Mouse (Mus musculus) megakaryocyte, embryonic 14.5 days (primary cell): ENCODE measurements around the gene Sh3glb2. TPM values are rescaled to one million over a fixed set of nuclear protein-coding genes. Genes with fewer than 3 reads are reported as not detected.

ENCODE experiments used
- H3K27me3 ChIP-seq: replicated peaks from 2 replicates; pipeline ENCODE3; 2012; ENCODE audit warnings: inconsistent platforms
- H3K36me3 ChIP-seq: replicated peaks from 2 replicates; pipeline ENCODE3; 2012; ENCODE audit warnings: low read length, inconsistent platforms, mixed read lengths
- H3K4me1 ChIP-seq: 2 replicates; pipeline ENCODE4 v1.6.1; 2012; ENCODE audit warnings: inconsistent platforms
- H3K4me3 ChIP-seq: replicated peaks from 2 replicates; pipeline ENCODE3; 2012; ENCODE audit warnings: moderate library complexity, mild to moderate bottlenecking, inconsistent platforms
- H3K9me3 ChIP-seq: 2 replicates; pipeline ENCODE4 v1.6.1; 2012; ENCODE audit warnings: inconsistent platforms
- FLI1 ChIP-seq: IDR thresholded peaks from 2 replicates; pipeline ENCODE4 v1.6.1; 2012; ENCODE audit warnings: low read length, inconsistent platforms, mixed read lengths
- GATA1 ChIP-seq: IDR thresholded peaks from 3 replicates; pipeline ENCODE4 v1.6.1; 2012; ENCODE audit warnings: mixed read lengths, low read length, inconsistent platforms, borderline replicate concordance
- polyA plus RNA-seq: library from polyadenylated mRNA; stranded (reverse); fragments of >175 nt; gene quantifications from 2 replicates; pipeline ENCODE4 v1.2.3, GENCODE M21; 2012; ENCODE audit warnings: low replicate concordance; ENCODE audit not compliant: insufficient read depth

Sh3glb2 gene
- polyA plus RNA-seq, 1 experiment = 45.5 TPM

DNA sequence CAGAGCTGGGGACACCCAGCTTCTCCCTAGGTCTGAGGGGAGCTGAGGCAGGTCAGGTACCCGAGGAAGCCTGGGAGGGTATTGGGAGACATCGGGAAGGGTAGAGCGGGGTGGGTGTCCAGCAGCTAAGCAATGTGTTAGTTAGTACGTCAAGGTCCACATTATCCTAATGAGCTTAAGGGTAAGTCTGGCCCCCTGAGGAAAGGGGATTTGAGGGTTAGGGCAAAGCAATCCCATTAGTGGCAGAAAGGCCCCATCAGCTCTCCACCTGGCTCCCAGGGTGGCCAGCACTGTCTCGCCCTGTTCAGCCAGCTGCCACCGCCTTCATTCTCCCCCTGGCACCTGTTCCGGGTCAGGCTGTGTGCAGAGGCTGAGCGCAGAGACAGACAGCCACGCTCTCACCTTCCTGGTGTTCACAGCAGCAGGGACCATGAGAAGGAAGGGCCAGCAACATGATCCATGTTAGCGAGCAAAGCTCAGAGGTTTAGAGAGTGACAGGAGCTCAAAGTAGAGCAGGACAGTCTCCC is 38.9 kb upstream of the Sh3glb2 start:
- no peak overlapping the region for H3K4me3 ChIP-seq
- no peak for TF ChIP-seq FLI1
- H3K4me1 ChIP-seq = peaks cover 62% of the 10 kb centered on the region
- no peaks in the 10 kb centered on the region for H3K9me3 ChIP-seq
- no peaks in the 10 kb centered on the region for H3K27me3 ChIP-seq
- H3K36me3 ChIP-seq = peaks cover 93% of the 10 kb centered on the region

DNA sequence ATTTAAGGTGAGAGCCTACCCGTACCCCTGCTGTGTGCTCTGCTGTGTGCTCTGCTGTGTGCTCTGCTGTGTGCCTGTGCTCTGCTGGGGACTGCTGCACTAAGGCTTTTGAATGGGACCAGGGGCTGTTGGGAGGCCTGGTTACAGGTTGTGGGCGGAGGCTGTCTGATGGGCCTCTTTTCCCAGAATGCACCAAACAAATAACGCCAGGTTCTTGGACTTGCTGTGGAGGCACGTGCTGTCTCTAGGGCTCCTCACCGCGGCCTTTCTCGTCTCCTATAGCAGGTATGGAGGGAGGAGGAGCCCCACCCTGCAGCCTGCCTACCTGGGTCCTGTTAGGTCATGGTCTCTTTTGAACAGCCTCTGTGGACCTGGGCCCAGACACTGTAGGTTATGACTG is 37.1 kb upstream of the Sh3glb2 start:
- Histone ChIP-seq H3K4me3 (no peak overlapping the region), H3K4me1 (peaks cover 69% of the 10 kb centered on the region), H3K36me3 (peaks cover 75% of the 10 kb centered on the region)

DNA sequence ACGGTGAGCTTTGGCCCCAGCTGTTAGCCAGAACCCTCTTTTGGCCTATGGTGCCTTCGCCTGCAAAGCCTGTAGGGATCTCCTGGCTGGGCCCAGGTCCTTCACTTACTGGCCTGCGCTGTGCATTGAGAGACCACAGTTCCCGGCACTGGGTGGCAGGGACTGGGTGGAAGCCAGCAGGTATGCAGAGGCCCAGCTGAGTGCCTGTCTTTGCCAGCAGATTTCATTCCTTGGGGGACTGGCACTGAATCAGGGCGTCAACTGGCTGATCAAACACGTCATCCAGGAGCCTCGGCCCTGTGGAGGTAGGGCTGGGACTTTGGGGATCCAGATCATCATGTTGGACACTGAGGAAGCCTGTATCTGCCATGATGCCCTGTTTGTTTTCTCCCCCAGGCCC is 36.6 kb upstream of the Sh3glb2 start:
- peaks cover 71% of the 10 kb centered on the region for H3K36me3 ChIP-seq

More for the DNA sequence above, 37.1 kb upstream of the Sh3glb2 start:
- Histone ChIP-seq H3K9me3 (no peaks in the 10 kb centered on the region), H3K27me3 (no peaks in the 10 kb centered on the region)
- no peak for TF ChIP-seq FLI1
- TF ChIP-seq GATA1 = no peak

DNA sequence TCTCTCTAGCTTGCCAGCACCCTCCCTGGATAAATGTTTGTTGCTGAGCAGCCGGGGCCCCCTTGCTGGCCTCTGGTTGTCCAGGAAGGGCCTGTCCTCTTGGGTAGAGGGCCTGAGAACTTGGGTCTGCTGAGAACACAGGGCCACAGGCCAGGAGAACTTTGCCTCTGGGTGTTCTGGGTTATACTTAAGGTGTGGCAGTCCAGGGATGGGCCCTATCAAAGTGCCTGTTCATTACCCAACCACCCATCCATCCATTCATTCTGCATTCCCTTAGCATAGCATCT is 34.2 kb upstream of the Sh3glb2 start:
- peaks cover 7% of the 10 kb centered on the region; the same call in 1 of the 2 replicates for H3K9me3 ChIP-seq
- peak overlapping the region; percentile 96 for H3K4me3 ChIP-seq
- H3K4me1 ChIP-seq = peaks cover 61% of the 10 kb centered on the region
- no peaks in the 10 kb centered on the region for H3K27me3 ChIP-seq
- TF ChIP-seq FLI1 (no peak), GATA1 (no peak)
- peaks cover 55% of the 10 kb centered on the region for H3K36me3 ChIP-seq

More for the DNA sequence above, 36.6 kb upstream of the Sh3glb2 start:
- no peak for TF ChIP-seq GATA1
- TF ChIP-seq FLI1 = no peak
- Histone ChIP-seq H3K4me3 (no peak overlapping the region), H3K9me3 (no peaks in the 10 kb centered on the region), H3K4me1 (peaks cover 73% of the 10 kb centered on the region), H3K27me3 (no peaks in the 10 kb centered on the region)

DNA sequence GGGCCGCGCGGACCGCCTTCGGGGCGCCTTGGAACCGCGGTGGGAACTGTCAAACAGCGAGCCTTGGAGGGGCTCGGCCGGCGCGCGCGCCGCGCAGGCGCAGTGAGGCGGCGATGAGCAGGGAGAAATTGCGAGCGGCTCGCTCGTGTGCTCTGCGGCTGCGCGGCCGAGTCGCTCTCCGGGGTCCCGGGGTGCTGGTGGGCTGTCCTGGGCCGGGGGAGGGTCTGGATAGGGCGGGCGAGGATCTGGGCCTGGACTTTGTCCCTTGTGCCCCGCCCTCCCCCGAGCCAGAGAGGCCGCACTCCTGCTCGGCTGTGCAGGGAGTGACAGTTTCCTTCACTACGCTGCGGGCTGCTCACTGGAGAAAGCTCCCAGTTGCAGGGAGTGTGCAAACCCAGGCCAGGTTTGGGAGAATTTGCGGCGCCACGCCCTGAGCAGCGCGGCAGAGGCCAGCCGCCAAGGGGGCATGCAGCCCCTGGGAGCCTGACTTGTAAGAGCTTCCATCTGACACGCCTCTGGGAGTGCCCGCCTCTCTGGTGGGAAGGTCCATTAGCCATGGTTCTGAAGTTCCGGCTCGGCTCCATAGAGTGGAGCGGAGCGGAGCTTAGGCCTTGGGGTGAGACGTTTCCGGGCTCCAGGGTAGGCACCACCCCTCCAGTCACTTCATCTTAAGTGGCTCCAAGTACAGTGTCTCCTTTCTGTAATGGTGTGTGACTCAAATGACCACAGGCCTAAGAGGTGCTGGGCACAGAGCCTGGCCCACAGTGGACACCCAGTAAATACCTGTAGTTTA is 33.6 kb upstream of the Sh3glb2 start:
- Histone ChIP-seq H3K4me3 (peak overlapping the region; percentile 96), H3K9me3 (peaks cover 7% of the 10 kb centered on the region; the same call in 1 of the 2 replicates), H3K4me1 (peaks cover 56% of the 10 kb centered on the region), H3K27me3 (no peaks in the 10 kb centered on the region), H3K36me3 (peaks cover 54% of the 10 kb centered on the region)
- no peak for TF ChIP-seq GATA1
- no peak for TF ChIP-seq FLI1

DNA sequence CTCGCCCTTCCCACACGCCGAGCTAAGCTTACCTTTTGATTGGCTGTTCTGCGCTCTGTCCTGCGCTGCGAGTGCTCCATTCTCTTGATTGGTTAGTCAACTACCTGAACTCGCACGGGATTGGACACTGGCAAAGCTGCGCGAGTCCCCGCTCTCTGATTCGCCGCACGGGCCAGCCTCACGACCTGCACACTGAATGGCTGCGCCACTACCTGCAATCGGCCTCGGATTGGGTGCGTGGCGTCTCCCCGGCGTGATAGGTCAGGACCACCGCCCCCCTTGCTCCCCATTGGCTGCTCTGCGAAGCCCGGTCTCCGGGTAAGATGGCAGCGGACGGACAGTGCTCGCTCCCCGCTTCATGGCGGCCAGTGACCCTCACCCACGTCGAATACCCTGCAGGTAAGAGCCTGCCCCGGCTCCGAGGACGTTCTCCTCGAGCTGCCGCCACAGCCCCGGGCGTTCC is 33.0 kb upstream of the Sh3glb2 start, which contains the start of gene Dolpp1:
Dolpp1 (plus strand) TSS at position 141 of the 463 bp plus-strand sequence.
- peaks cover 52% of the 10 kb centered on the region for H3K36me3 ChIP-seq
- peaks cover 56% of the 10 kb centered on the region for H3K4me1 ChIP-seq
- H3K27me3 ChIP-seq = no peaks in the 10 kb centered on the region
- H3K9me3 ChIP-seq = peaks cover 7% of the 10 kb centered on the region; the same call in 1 of the 2 replicates
- TF ChIP-seq FLI1 (no peak), GATA1 (no peak)
- peak within 1 kb of the TSS; percentile 96 for H3K4me3 ChIP-seq

DNA sequence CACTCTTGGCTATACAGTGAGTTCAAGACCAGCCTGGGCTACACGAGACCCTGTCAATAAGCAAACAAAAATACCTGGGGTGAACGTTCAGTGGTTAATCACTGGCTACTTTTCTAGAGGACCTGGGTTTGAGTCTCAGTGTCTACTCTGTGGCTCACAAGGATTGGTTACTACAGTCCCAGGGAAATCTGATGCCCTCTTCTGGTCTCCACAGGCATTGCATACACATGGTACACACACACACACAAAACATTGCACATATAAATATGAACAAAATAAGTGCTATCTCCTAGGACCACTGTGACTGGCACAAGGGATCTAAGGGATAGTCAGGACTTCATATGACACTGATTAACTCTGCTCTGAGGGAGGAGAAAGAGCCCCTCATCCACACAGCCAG is 29.9 kb upstream of the Sh3glb2 start:
- Histone ChIP-seq H3K27me3 (no peaks in the 10 kb centered on the region), H3K9me3 (peaks cover 19% of the 10 kb centered on the region), H3K4me3 (no peak overlapping the region), H3K36me3 (peaks cover 54% of the 10 kb centered on the region), H3K4me1 (peaks cover 50% of the 10 kb centered on the region)
- TF ChIP-seq GATA1 = no peak

DNA sequence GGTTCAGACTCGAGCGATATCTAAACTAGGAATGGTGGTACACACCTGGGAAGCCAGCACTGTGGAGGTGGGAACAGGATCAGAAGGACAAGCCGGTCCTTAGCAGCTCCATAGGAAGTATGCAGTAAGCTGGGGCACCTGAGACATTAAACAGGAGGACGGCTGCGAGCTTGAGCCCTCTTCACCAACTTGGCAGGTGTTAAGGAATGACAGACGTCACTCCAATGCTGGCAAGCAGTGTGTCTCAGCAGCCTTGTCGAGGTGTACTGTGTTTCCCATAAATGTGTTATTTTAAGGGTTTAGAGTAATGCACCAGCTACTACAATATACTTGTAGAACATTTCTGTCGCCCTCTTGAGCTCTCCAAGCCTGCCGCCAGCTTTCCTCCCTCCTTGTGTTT is 27.8 kb upstream of the Sh3glb2 start:
- TF ChIP-seq FLI1 (no peak), GATA1 (no peak)
- Histone ChIP-seq H3K27me3 (no peaks in the 10 kb centered on the region), H3K4me3 (no peak overlapping the region), H3K4me1 (peaks cover 53% of the 10 kb centered on the region), H3K9me3 (peaks cover 19% of the 10 kb centered on the region), H3K36me3 (peaks cover 70% of the 10 kb centered on the region)

DNA sequence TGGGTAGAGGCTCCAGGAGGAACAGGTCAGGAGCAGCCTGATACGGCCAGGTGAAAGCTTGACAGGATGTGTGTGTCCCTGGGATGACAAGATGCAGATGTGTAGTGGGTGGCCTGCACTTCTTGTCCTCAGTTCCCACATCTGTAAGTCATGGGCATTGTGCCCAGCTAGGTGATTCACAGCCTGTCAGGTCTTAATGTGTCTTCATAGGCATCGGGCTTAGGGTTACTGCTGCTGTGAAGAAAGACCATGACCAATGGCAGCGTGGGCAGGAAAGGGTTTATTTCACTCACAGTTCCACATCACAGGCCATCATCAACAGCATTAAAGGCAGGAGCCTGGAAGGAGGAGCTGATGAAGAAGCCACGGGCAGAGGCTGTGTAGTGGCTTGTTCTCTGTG is 26.5 kb upstream of the Sh3glb2 start:
- Histone ChIP-seq H3K27me3 (no peaks in the 10 kb centered on the region), H3K9me3 (peaks cover 19% of the 10 kb centered on the region), H3K4me1 (peaks cover 53% of the 10 kb centered on the region), H3K36me3 (peaks cover 82% of the 10 kb centered on the region), H3K4me3 (peak overlapping the region; percentile 10)
- no peak for TF ChIP-seq GATA1

DNA sequence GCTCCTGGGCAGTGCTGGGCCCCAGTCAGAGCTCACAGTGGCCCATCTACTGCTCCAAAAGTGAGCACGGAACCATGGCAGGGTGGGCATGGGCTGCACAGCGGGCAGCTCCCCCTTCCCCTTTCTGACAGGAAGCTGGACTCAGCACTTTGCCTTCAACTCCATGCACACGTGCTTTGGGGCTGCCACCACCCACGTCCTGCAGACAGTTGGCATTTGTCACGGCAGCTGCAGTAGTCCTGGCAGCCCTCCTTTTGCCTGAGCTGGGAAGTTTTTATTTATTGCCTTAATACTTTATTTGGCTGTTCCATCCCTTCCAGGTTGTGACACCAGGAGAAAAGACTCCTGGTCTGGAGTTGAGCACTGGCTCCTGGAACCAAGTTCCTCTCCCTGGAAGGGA is 25.7 kb upstream of the Sh3glb2 start:
- Histone ChIP-seq H3K27me3 (no peaks in the 10 kb centered on the region), H3K36me3 (peaks cover 88% of the 10 kb centered on the region), H3K4me1 (peaks cover 58% of the 10 kb centered on the region), H3K9me3 (peaks cover 19% of the 10 kb centered on the region), H3K4me3 (peak overlapping the region; percentile 38)
- TF ChIP-seq GATA1 (no peak), FLI1 (no peak)

DNA sequence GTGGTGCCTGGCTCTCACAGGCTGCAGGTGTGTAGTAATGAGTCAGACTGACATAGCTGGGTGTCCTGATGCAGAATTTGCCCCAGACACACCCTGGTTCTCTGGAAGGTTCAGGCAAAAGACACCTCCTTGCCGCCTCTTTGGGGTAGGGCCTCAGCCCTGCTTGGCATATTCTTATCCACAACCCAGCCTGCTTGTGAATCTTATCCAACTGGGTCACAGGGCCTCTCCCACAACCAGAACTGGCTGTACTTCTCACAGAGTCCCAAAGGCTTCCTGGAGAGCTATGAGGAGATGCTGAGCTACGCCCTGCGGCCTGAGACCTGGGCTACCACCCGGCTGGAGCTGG is 22.2 kb upstream of the Sh3glb2 start:
- Histone ChIP-seq H3K36me3 (peaks cover 97% of the 10 kb centered on the region), H3K9me3 (peaks cover 8% of the 10 kb centered on the region), H3K4me3 (no peak overlapping the region), H3K27me3 (no peaks in the 10 kb centered on the region), H3K4me1 (peaks cover 82% of the 10 kb centered on the region)
- no peak for TF ChIP-seq GATA1
- no peak for TF ChIP-seq FLI1
